Mouse (Mus musculus) cortical plate, adult 2 months (tissue): Measurements from ENCODE around the gene Vcam1.

ENCODE experiments used
- CTCF ChIP-seq: fragments of 200-500 bp; IDR thresholded peaks from 2 replicates; pipeline ENCODE4 v1.5.1; 2011; ENCODE audit warnings: mild to moderate bottlenecking, control low read depth, low read length; ENCODE audit not compliant: insufficient read depth; ENCODE audit errors: extremely low read depth
- POLR2A ChIP-seq: fragments of 200-500 bp; IDR thresholded peaks from 2 replicates; pipeline ENCODE4 v1.6.1; 2011; ENCODE audit warnings: mild to moderate bottlenecking, low read length, control low read depth; ENCODE audit not compliant: insufficient read depth; ENCODE audit errors: extremely low read depth

GRCm38 (mm10) chr3:116119162-116119561, 10.3 kb downstream of the Vcam1 start:
- TF ChIP-seq CTCF (no peak), POLR2A (no peak)
